ENCODE assay signal across 11 mouse cellular contexts in genomic region chr11:95392708-95393499, GRCm38 (mm10). TPM values are rescaled to one million over a fixed set of nuclear protein-coding genes. Genes with fewer than 3 reads are reported as not detected.
A peak's percentile ranks its signal among the peaks of the same experiment; 100 is the strongest.
DNase-seq lines count a peak whose midpoint lies in the region; ATAC-seq and TF ChIP-seq lines count a peak whose summit lies in the region.
"Had no signal": no experiment of that assay in that cellular context is flagged by ENCODE, and none has a peak within 500 bp of the region (broad histone marks: within the 10 kb centered on the region; RNA-seq: fewer than 3 reads in every experiment).

No protein-coding gene starts in this region.

- no peaks in the 10 kb centered on the region for H3K27me3 ChIP-seq in forebrain, embryonic 10.5 days (ENCODE audit: poor library complexity, severe bottlenecking)
- H3K27me3 ChIP-seq in forebrain, embryonic 12.5 days, result no peaks in the 10 kb centered on the region
- no peaks in the 10 kb centered on the region for H3K27me3 ChIP-seq in limb, embryonic 12.5 days
- no peaks in the 10 kb centered on the region for H3K27me3 ChIP-seq in midbrain, embryonic 14.5 days (ENCODE audit: control insufficient read depth, insufficient read depth, low read length)

- no peak overlapping the region for H3K4me2 ChIP-seq in forebrain, embryonic 12.5 days
- H3K4me2 ChIP-seq in limb, embryonic 12.5 days, result no peak overlapping the region
- H3K4me2 ChIP-seq in midbrain, embryonic 14.5 days (ENCODE audit: low read length), result no peak overlapping the region

- ATAC-seq in forebrain, embryonic 12.5 days (ENCODE audit: low FRiP score), result no peak
- no peak for ATAC-seq in limb, embryonic 12.5 days (ENCODE audit: insufficient number of reproducible peaks, insufficient read depth, low FRiP score, low TSS enrichment, low read depth)
- no peak for ATAC-seq in midbrain, embryonic 14.5 days (ENCODE audit: low FRiP score, low TSS enrichment)
- ATAC-seq: activated CD4-positive, CD25-positive, alpha-beta regulatory T cell, adult 4 months had no signal

- WGBS in forebrain, embryonic 10.5 days, result 83% methylated on average over 11 of the region's 11 CpGs
- 83% methylated on average over 11 of the region's 11 CpGs for WGBS in forebrain, embryonic 12.5 days
- WGBS in limb, embryonic 12.5 days, result 62% methylated on average over 11 of the region's 11 CpGs
- 81% methylated on average over 11 of the region's 11 CpGs for WGBS in midbrain, embryonic 14.5 days

- H3K4me3 ChIP-seq in forebrain, embryonic 10.5 days, result no peak overlapping the region
- no peak overlapping the region for H3K4me3 ChIP-seq in forebrain, embryonic 12.5 days (replicated peaks)
- no peak overlapping the region for H3K4me3 ChIP-seq in left cerebral cortex, adult 2 months
- no peak overlapping the region for H3K4me3 ChIP-seq in limb, embryonic 12.5 days (replicated peaks)
- H3K4me3 ChIP-seq in midbrain, embryonic 14.5 days (replicated peaks; ENCODE audit: low read depth, low read length), result no peak overlapping the region

- peaks cover 24% of the 10 kb centered on the region for H3K4me1 ChIP-seq in forebrain, embryonic 10.5 days
- 0 out of 2 replicates have a peak, but pooled peaks cover 4% of the 10 kb centered on the region for H3K4me1 ChIP-seq in forebrain, embryonic 12.5 days
- no peaks in the 10 kb centered on the region; the same call in 1 of the 2 replicates for H3K4me1 ChIP-seq in limb, embryonic 12.5 days (replicated peaks)
- no peaks in the 10 kb centered on the region for H3K4me1 ChIP-seq in midbrain, embryonic 14.5 days (ENCODE audit: control insufficient read depth, insufficient read depth, low read length)

- H3K9ac ChIP-seq in forebrain, embryonic 12.5 days, result no peak overlapping the region
- no peak overlapping the region for H3K9ac ChIP-seq in limb, embryonic 12.5 days (replicated peaks)
- H3K9ac ChIP-seq in midbrain, embryonic 14.5 days (replicated peaks; ENCODE audit: low read length), result no peak overlapping the region

- intact Hi-C loops in left cerebral cortex, adult 2 months (cut with DNase I), result no loop called here

- no peak for TF ChIP-seq CTCF in left cerebral cortex, adult 2 months (IDR thresholded peaks at IDR 0.05)

- DNase-seq in forebrain, embryonic 10.5 days (ENCODE audit: extremely low spot score, low spot score), result no peak
- DNase-seq in left cerebral cortex, adult 2 months (ENCODE audit: extremely low spot score in 1 of 2, low spot score in 2 of 2), result no peak
- no peak for DNase-seq in left cerebral cortex, adult 18-20 months (ENCODE audit: low spot score in 2 of 2)
- DNase-seq in thymus, postnatal 4 days, result peak; percentile 53
- DNase-seq in ovary, postnatal 36 days (ENCODE audit: low spot score), result no peak
- DNase-seq in midbrain, embryonic 14.5 days, result no peak
- DNase-seq: B cell, adult 2 months; kidney, postnatal 14 days had no signal

- peaks cover 50% of the 10 kb centered on the region for H3K36me3 ChIP-seq in forebrain, embryonic 10.5 days (replicated peaks)
- H3K36me3 ChIP-seq in forebrain, embryonic 12.5 days (replicated peaks), result peaks cover 44% of the 10 kb centered on the region
- peaks cover 45% of the 10 kb centered on the region for H3K36me3 ChIP-seq in limb, embryonic 12.5 days
- peaks cover 51% of the 10 kb centered on the region for H3K36me3 ChIP-seq in midbrain, embryonic 14.5 days (ENCODE audit: control insufficient read depth, insufficient read depth, low read length)

- H3K9me3 ChIP-seq in forebrain, embryonic 10.5 days, result no peaks in the 10 kb centered on the region
- H3K9me3 ChIP-seq in forebrain, embryonic 12.5 days, result no peaks in the 10 kb centered on the region
- H3K9me3 ChIP-seq in limb, embryonic 12.5 days, result no peaks in the 10 kb centered on the region
- no peaks in the 10 kb centered on the region for H3K9me3 ChIP-seq in midbrain, embryonic 14.5 days (ENCODE audit: control insufficient read depth, low read length)

- H3K27ac ChIP-seq in forebrain, embryonic 10.5 days, result peak overlapping the region; percentile 44; the same call in 1 of the 2 replicates
- H3K27ac ChIP-seq in forebrain, embryonic 12.5 days, result no peak overlapping the region; the same call in 1 of the 2 replicates
- H3K27ac ChIP-seq in left cerebral cortex, adult 2 months, result peak overlapping the region; percentile 33
- H3K27ac ChIP-seq in limb, embryonic 12.5 days, result peak overlapping the region; percentile 68; the same call in 1 of the 2 replicates
- no peak overlapping the region for H3K27ac ChIP-seq in midbrain, embryonic 14.5 days (replicated peaks; ENCODE audit: low read depth, low read length)

RNA-seq across cellular contexts. Expression of gene Slc35b1, which starts 8.4 kb away (rescaled TPM):
- 118 and 119 TPM in 2 replicates for polyA plus RNA-seq in forebrain, embryonic 10.5 days (2016; fragmentation: Nextera tagmentation; extraction: Ambion mirVana)
- polyA plus RNA-seq in forebrain, embryonic 12.5 days (2016; fragmentation: Nextera tagmentation; extraction: Ambion mirVana), result 126 TPM in 2 replicates
- total RNA-seq in left cerebral cortex, adult 2 months (2021), result 10 to 100 TPM; 55.8 to 61.9 TPM
- total RNA-seq in left cerebral cortex, adult 18-20 months (2021), result 10 to 100 TPM; 56.8 to 60.3 TPM
- polyA plus RNA-seq in limb, embryonic 12.5 days (2016; fragmentation: Nextera tagmentation; extraction: Ambion mirVana), result 122 and 125 TPM in 2 replicates
- polyA plus RNA-seq in midbrain, embryonic 14.5 days (2014; fragmentation: Nextera tagmentation; extraction: Ambion mirVana), result 158 and 167 TPM in 2 replicates

RNA-seq across cellular contexts. Expression of gene Spop, which starts 21.0 kb away (rescaled TPM):
- polyA plus RNA-seq in forebrain, embryonic 10.5 days (2016; fragmentation: Nextera tagmentation; extraction: Ambion mirVana), result 142 and 145 TPM in 2 replicates
- polyA plus RNA-seq in forebrain, embryonic 12.5 days (2016; fragmentation: Nextera tagmentation; extraction: Ambion mirVana), result 193 and 211 TPM in 2 replicates
- total RNA-seq in left cerebral cortex, adult 2 months (2021), result 100 to 1,000 TPM; 178 to 187 TPM
- 100 to 1,000 TPM; 174 to 182 TPM for total RNA-seq in left cerebral cortex, adult 18-20 months (2021)
- 157 TPM in 2 replicates for polyA plus RNA-seq in limb, embryonic 12.5 days (2016; fragmentation: Nextera tagmentation; extraction: Ambion mirVana)
- polyA plus RNA-seq in midbrain, embryonic 14.5 days (2014; fragmentation: Nextera tagmentation; extraction: Ambion mirVana), result 138 and 161 TPM in 2 replicates

RNA-seq across cellular contexts. Expression of gene Fam117a, which starts 56.1 kb away (rescaled TPM):
- polyA plus RNA-seq in forebrain, embryonic 10.5 days (2016; fragmentation: Nextera tagmentation; extraction: Ambion mirVana), result 7.4 and 7.7 TPM in 2 replicates
- polyA plus RNA-seq in forebrain, embryonic 12.5 days (2016; fragmentation: Nextera tagmentation; extraction: Ambion mirVana), result 6.0 and 7.8 TPM in 2 replicates
- total RNA-seq in left cerebral cortex, adult 2 months (2021), result 1 to 10 TPM; 3.0 to 3.6 TPM
- total RNA-seq in left cerebral cortex, adult 18-20 months (2021), result 1 to 10 TPM; 3.5 to 4.3 TPM
- polyA plus RNA-seq in limb, embryonic 12.5 days (2016; fragmentation: Nextera tagmentation; extraction: Ambion mirVana), result 19.2 and 20.9 TPM in 2 replicates
- 2.4 and 2.5 TPM in 2 replicates for polyA plus RNA-seq in midbrain, embryonic 14.5 days (2014; fragmentation: Nextera tagmentation; extraction: Ambion mirVana)

Comparison
In these comparisons a context has a peak if more than half of its experiments do, and no peak if none do; other contexts are left out.
1. H3K27ac ChIP-seq: peak in forebrain, embryonic 10.5 days (single experiment), left cerebral cortex, adult 2 months (single experiment) and limb, embryonic 12.5 days (single experiment); none in forebrain, embryonic 12.5 days (single experiment) and midbrain, embryonic 14.5 days (single experiment).